Mouse (Mus musculus) MEL (cell line): ENCODE data around the gene Ovol3.

Source experiments
- EP300 ChIP-seq, 2 experiments: IDR thresholded peaks; 2 replicates each; pipeline ENCODE4 v1.6.1; 2011; ENCODE audit warnings: improper control_type of control experiment in 2 of 2, low read length in 2 of 2, low read depth in 1 of 2, mild to moderate bottlenecking in 1 of 2
- GABPA ChIP-seq: IDR thresholded peaks from 2 replicates; pipeline ENCODE4 v1.6.1; 2012; ENCODE audit warnings: low read depth, mild to moderate bottlenecking, inconsistent platforms, low read length, improper control_type of control experiment, moderate library complexity
- RAD21 ChIP-seq: IDR thresholded peaks from 2 replicates; pipeline ENCODE4 v1.6.1; 2011; ENCODE audit warnings: mild to moderate bottlenecking, low read depth, low read length, improper control_type of control experiment

- no peak for TF ChIP-seq GABPA
- no peak for TF ChIP-seq RAD21
- TF ChIP-seq EP300 (IDR thresholded peaks at IDR 0.05; ENCODE audit: low read depth in 1 of 2, low read length in 2 of 2), result no peak
Observed at GRCm38 (mm10) chr7:30233387-30233786, 2.1 kb downstream of the Ovol3 start.
